Mouse (Mus musculus) urinary bladder, postnatal 14 days (tissue): Measurements from ENCODE around the gene Olig3.
"Not testable (repeated sequence)": the region's sequence is repeated elsewhere in the genome, so short reads cannot be mapped to it uniquely, and the experiment has no call there.

Source experiments
- DNase-seq: peaks from one replicate; pipeline ENCODE4 v3.0.0; 2021; ENCODE audit warnings: low spot score

Gene Olig3

GRCm38 (mm10) chr10:19361539-19362293 lies 5.4 kb downstream of the Olig3 start:
- no peak for DNase-seq

GRCm38 (mm10) chr10:19362294-19362590 lies 5.9 kb downstream of the Olig3 start:
- DNase-seq = no peak

- DNase-seq = no peak
These were observed 6.5 kb downstream of the Olig3 start for GRCm38 (mm10) chr10:19362861-19363260.

DNA sequence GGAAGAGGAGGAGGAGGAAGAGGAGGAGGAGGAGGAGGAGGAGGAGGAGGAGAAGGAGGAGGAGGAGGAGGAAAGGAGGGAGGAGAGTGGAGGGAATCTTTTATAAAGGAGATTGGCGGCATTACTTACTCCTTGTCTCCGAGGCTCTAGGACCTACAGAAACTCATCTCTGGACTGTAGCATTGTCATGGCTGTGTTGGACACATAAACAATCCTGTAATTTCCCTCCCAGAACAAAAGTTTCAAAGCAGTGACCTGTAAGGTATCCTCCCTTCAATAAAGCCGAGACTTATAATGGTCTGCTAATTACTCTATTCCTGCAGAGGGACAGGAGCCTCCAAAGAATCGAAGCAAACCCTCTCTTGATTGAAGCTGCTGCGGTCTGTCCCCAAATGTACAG lies 7.0 kb downstream of the Olig3 start:
- DNase-seq = no peak

DNA sequence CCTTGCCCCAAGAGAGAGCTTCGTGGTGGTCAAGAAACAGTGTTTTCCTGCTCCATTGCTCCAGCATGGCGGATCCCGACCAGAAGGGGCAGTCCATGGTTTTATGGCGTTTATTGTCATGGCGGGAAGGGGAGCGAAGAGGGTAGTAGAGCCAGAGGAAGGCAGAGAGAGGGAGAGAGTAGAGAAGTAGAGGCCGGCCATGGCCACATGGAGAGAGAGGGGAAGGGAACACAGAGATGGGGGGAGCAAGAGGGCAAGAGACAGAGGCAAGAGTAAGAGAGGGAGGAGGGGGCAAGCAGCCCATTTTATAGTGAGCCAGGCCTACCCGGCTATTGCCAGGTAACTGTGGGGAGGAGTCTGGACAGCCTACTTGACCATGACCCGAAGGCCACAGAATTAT lies 12.8 kb downstream of the Olig3 start:
- DNase-seq = no peak

- no peak for DNase-seq
These were observed 13.8 kb downstream of the Olig3 start for GRCm38 (mm10) chr10:19370146-19370545.

DNA sequence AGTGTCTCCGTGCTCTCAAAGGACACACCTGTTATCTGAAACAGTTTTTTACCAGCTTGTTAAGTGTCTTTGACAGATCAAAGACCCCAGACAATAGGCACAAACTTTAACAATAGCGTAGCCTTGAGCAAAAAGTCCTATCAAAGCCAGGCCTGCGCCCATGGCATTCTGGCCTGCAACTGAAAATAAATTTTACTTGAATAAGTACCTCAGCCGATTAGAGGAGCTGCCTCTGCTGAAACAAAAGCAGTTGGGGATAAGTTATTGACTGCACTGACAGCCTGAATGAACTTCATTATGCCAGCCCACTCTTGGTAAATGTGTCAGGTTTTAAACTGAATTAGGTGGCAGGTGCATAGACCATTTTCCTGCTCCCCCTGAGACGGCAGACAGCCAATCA lies 15.9 kb downstream of the Olig3 start:
- DNase-seq = no peak

DNA sequence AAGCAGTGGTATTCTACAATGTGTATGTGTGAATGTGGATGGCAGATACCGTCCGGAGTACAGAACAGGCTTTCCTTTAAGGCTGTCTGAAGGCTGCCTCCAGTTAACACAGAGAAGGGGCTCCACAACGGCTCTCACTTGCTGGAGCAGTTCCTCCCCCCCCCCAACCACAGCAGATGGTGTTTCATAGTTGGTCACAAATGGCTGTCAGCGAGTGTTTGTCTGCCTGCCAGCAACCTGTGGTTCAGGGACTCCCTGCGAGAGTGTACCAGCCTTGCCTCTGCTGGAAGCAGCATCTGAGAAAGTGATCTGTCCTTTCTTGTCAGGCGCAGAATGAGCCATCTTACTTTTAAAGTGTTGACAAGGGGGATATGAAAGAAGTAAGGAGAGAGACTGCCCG lies 17.5 kb downstream of the Olig3 start:
- no peak for DNase-seq

GRCm38 (mm10) chr10:19374311-19374710 lies 18.0 kb downstream of the Olig3 start:
- DNase-seq = no peak

DNA sequence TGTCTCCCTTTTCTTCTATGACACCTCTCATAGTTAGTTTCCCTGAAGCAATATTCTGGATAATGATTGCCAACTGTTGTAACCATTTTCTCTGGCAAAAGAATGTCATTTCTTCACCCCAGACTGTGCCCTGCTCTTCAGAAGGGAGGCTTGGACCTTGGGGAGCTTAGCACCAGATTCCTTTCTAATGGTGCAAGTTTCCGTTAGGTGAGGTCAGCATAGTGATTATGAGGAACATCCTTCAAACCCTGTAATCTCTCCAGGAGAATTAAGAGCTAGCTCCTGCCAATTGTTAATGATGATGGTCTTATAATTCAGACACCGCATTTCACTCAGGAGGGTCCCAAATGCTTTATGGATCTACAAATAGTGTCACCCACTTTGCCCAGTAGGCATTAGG lies 19.5 kb downstream of the Olig3 start:
- no peak for DNase-seq

DNA sequence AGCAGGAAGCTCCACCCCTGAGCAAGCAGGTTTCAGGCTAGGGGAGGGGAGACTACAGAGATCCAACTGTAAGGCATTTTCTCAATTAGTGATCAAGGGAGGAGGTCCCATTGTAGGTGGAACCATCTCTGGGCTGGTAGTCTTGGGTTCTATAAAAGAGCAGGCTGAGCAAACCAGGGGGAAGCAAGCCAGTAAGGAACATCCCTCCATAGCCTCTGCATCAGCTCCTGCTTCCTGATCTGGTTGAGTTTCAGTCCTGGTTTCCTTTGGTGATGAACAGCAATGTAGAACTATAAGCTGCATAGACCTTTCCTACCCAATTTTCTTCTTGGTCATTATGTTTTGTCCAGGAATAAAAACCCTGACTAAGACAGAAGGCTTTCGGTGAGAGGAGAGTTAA lies 24.6 kb downstream of the Olig3 start:
- not testable (repeated sequence) for DNase-seq

GRCm38 (mm10) chr10:19384176-19384575 lies 27.8 kb downstream of the Olig3 start:
- no peak for DNase-seq

- DNase-seq = no peak
These were observed 35.5 kb downstream of the Olig3 start for GRCm38 (mm10) chr10:19391819-19392218.

- DNase-seq = no peak
These were observed 40.3 kb downstream of the Olig3 start for GRCm38 (mm10) chr10:19396485-19397137.

- DNase-seq = no peak
These were observed 41.1 kb downstream of the Olig3 start for GRCm38 (mm10) chr10:19397396-19397795.

- DNase-seq = no peak
These were observed 44.8 kb downstream of the Olig3 start for GRCm38 (mm10) chr10:19401136-19401535.

GRCm38 (mm10) chr10:19404401-19404800 lies 48.1 kb downstream of the Olig3 start:
- no peak for DNase-seq

DNA sequence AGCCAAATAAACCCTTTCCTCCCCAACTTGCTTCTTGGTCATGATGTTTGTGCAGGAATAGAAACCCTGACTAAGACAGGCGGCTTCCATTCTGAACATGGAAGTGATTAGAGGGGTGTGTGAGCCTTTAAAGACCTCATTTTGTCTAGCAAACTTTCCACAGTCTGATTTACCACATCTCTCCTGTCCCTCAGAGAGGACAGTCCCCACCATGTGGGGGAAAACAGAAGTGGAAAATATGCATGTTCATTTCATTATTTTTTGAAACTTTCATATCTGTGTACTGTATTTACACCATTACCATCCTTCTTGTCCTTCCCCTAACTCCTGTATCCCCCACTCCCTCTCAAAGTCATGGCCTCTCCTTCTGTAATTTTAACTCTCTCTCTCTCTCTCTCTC lies 49.6 kb downstream of the Olig3 start:
- DNase-seq = no peak

GRCm38 (mm10) chr10:19407168-19407567 lies 50.8 kb downstream of the Olig3 start:
- DNase-seq = no peak
